Mouse (Mus musculus) heart, embryonic 11.5 days (tissue): ENCODE measurements around the gene Msi2. TPM values are rescaled to one million over a fixed set of nuclear protein-coding genes. Genes with fewer than 3 reads are reported as not detected.

Source experiments
- ATAC-seq: fragments of 200-750 bp; cut with Nextera tagmentation; replicated peaks from 2 replicates; pipeline ENCODE4 v1.8.0; 2017; ENCODE audit warnings: moderate library complexity; ENCODE audit not compliant: insufficient number of reproducible peaks, low FRiP score, low TSS enrichment
- H3K27ac ChIP-seq: fragments of 300-500 bp; sonication (generic); 2 replicates; pipeline ENCODE4 v1.5.1; 2014; ENCODE audit warnings: mild to moderate bottlenecking, low read depth, low read length
- H3K27me3 ChIP-seq: fragments of 300-500 bp; sonication (generic); 2 replicates; pipeline ENCODE4 v1.6.1; 2014; ENCODE audit warnings: mild to moderate bottlenecking, low read length, mixed read lengths; ENCODE audit not compliant: control insufficient read depth, insufficient read depth
- H3K36me3 ChIP-seq: fragments of 300-500 bp; sonication (generic); 2 replicates; pipeline ENCODE4 v1.6.1; 2014; ENCODE audit warnings: mild to moderate bottlenecking, low read length, moderate library complexity, mixed read lengths; ENCODE audit not compliant: control insufficient read depth, insufficient read depth
- H3K4me1 ChIP-seq: fragments of 300-500 bp; sonication (generic); 2 replicates; pipeline ENCODE4 v1.6.1; 2014; ENCODE audit warnings: low read length; ENCODE audit not compliant: control insufficient read depth, insufficient read depth
- H3K4me2 ChIP-seq: fragments of 300-500 bp; sonication (generic); 2 replicates; pipeline ENCODE4 v1.6.1; 2014; ENCODE audit warnings: mild to moderate bottlenecking, moderate library complexity
- H3K4me3 ChIP-seq: fragments of 300-500 bp; sonication (generic); 2 replicates; pipeline ENCODE4 v1.5.1; 2014; ENCODE audit warnings: low read depth, low read length
- H3K9ac ChIP-seq: fragments of 300-500 bp; sonication (generic); 2 replicates; pipeline ENCODE4 v1.6.1; 2014; ENCODE audit warnings: mild to moderate bottlenecking, low read depth, low read length, moderate library complexity
- H3K9me3 ChIP-seq: fragments of 300-500 bp; sonication (generic); replicated peaks from 2 replicates; pipeline ENCODE4 v1.6.1; 2016; ENCODE audit warnings: low read length; ENCODE audit not compliant: control insufficient read depth
- WGBS: fragments of 180-500 bp; shearing (Covaris S2); extraction: QIAGEN DNeasy Blood & Tissue Kit; methylation state at CpG from one replicate; pipeline ENCODE4 v1.1.7; 2014; ENCODE audit not compliant: insufficient replicate concordance; 5-methylcytosine and 5-hydroxymethylcytosine counted together
- polyA plus RNA-seq: library from polyadenylated mRNA; unstranded; fragments of >200 nt; fragmentation: Nextera tagmentation; extraction: Ambion mirVana; gene quantifications from 2 replicates; pipeline ENCODE4 v1.2.1, GENCODE M21; 2014

The Msi2 gene
- polyA plus RNA-seq, 1 experiment from 2014 or later, result 18.4 TPM

DNA sequence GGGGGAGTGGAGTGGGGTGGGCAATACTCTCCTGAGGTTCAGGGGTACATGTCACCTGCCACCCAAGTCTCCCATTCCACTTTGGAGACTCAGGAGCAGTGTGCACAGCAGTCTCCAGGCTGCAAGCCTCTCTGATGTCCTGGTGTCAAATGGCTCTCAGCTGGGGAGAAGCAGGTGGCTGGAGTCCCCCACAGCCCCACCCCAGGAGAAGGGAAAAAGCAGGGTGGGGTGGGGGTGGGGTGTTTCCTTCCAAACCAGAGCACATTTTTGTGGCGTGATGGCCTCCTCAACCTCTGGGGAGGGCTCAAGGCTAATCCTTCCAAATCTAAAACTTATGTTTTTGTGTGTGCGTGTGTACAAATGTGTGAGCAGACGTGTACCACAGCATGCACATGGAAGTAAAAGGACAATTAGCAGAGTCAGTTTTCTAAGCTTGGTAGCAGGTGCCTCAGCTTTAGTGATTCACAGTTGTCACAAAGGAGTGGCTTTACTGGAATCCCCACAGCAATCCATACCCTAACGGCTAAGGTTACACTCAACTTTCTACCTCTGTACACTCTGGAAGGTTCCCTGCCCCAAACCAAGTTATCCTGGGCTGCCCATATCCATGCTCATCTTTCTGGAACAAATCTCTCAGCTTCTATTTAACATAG is 161.1 kb downstream of the Msi2 start:
- H3K9ac ChIP-seq, result no peak overlapping the region
- H3K4me3 ChIP-seq, result no peak overlapping the region
- H3K27me3 ChIP-seq, result no peaks in the 10 kb centered on the region
- H3K27ac ChIP-seq, result peak overlapping the region; percentile 60
- WGBS, result 57% methylated on average over 4 of the region's 4 CpGs
- no peaks in the 10 kb centered on the region for H3K36me3 ChIP-seq
- peaks cover 96% of the 10 kb centered on the region for H3K4me1 ChIP-seq
- no peak overlapping the region for H3K4me2 ChIP-seq
- no peak for ATAC-seq
- no peaks in the 10 kb centered on the region for H3K9me3 ChIP-seq

DNA sequence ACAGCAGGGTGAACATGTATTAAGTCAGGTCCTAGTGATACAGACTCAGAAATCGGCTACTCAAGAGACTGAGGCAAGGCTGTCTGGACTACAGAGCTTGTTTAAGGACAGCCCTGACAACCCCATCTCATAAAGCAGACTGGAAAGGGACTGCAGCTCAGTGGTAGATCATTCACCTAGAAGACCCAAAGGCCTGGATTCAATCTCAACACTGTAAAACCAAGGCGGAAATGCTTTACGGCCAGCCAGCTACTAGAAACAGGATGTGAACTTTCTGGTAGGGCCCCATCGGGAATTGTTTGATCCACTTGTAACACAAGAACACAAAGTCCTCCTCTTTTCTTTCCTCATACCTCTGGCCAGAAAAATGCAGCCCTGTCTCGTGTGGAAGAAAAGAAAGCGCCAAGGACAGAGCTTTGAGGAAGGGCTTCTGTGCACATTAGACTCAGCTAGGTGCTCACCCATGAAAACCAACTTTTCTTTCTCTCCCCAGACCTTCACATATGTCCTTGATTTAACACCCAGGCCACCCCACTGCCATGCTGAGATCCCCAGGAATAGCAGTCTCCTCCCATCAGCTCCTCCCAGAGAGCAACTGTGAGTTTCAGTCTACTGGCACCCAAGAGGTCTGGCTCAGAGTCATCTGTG is 162.3 kb downstream of the Msi2 start:
- H3K4me2 ChIP-seq, result 0 out of 2 replicates have a peak overlapping the region, but pooled peaks have one; percentile 2
- no peak overlapping the region; the same call in 1 of the 2 replicates for H3K9ac ChIP-seq

DNA sequence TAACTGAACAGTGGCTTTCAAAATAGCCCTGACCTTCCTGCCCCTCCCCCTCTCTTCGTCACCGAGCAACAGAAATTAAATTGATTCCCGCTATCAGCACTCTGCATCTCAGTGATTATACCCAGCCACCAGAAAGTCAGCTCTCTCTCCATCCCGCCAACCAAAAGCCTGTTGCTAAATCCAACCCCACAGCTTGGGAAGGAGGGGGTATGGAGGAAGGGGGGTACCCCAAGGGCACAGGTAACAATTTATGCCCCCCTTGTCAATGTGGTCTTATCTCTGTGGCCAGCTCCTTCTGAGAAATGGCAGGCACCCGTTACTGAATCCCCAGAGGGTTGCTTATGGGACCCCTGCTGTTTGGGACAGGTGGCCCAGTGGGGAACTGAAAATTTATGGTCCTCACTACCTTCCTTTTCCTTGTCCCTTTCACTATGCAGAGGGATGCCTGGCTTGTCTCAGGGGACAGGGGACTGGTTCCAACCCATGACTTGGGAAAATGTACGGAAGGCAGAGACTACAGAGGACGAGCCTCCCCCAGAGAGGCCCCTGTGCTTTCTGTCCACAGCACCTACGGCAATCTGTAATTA is 163.0 kb downstream of the Msi2 start:
- WGBS, result 24% methylated on average over 8 of the region's 8 CpGs
- peak overlapping the region; percentile 80 for H3K27ac ChIP-seq
- H3K4me1 ChIP-seq, result peaks cover 96% of the 10 kb centered on the region
- no peaks in the 10 kb centered on the region for H3K36me3 ChIP-seq
- H3K9me3 ChIP-seq, result no peaks in the 10 kb centered on the region
- H3K4me2 ChIP-seq, result peak overlapping the region; percentile 34
- no peak overlapping the region for H3K4me3 ChIP-seq
- ATAC-seq, result no peak
- no peaks in the 10 kb centered on the region for H3K27me3 ChIP-seq
- 0 out of 2 replicates have a peak overlapping the region, but pooled peaks have one; percentile 16 for H3K9ac ChIP-seq

More for the DNA sequence above, 162.3 kb downstream of the Msi2 start:
- 0 out of 2 replicates have a peak, but pooled peaks have one; percentile 27 for ATAC-seq
- Histone ChIP-seq H3K4me1 (peaks cover 96% of the 10 kb centered on the region), H3K27ac (peak overlapping the region; percentile 80), H3K9me3 (no peaks in the 10 kb centered on the region), H3K36me3 (no peaks in the 10 kb centered on the region), H3K4me3 (no peak overlapping the region), H3K27me3 (no peaks in the 10 kb centered on the region)
- WGBS, result 28% methylated on average over 6 of the region's 6 CpGs

DNA sequence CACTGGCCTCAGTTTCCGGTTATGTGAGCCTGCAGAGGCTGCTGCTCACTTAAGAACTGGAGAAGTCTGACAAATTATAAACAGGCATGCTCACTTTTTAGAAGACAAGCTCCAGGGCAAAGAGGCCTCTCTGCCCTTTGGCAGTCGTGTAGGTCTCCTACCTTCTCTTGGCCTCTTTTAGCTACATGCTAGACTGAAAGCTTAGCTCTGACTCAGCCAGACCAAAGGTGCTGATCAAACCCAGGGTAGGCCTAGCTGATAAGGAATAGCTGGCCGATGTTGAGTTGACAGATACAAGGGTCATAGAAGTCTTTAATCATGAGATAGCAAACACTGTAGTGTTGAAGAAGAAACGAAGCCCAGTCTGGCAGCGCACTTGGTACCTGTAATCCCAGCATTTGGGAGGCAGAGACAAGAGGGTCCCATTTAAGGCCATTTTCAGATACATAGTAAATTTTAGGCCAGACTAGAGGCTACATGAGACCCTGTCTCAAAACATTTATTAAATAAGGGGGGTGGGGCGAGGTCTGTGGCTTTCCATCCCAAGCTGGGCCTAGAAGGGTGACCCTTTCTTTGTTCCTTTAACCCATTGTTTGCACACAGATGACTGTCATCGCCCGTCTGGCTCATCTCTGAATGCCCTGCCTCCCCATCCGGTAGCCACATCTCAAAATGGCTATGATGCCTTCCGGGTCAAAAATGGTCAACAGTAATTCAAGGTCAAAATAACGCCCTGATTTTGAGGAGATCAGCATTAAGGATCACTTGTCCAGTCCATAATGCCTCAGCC is 164.6 kb downstream of the Msi2 start:
- Histone ChIP-seq H3K9ac (peak overlapping the region; percentile 54; the same call in 1 of the 2 replicates), H3K4me2 (no peak overlapping the region)

DNA sequence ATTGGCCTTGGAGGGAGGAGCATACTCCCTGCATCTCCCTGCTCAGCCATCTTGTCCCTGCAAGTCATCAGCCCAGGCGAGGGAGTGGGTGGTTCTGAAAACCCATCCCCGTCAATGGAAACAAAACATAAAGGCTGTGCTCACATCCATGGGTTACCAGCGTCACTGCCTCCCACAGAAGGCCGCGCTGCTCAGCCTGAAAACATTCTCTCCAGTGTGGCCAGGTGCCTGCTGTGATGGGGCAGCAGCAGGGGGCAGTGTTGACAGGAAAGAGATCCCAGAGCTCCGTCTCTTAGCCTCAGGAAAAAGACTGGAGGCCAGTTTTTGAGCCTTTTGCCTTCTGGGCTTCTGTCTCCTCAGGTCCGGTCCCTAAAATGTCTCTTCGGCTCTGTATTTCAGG is 165.3 kb downstream of the Msi2 start:
- H3K9me3 ChIP-seq, result no peaks in the 10 kb centered on the region
- peak overlapping the region; percentile 54; the same call in 1 of the 2 replicates for H3K9ac ChIP-seq
- H3K27me3 ChIP-seq, result no peaks in the 10 kb centered on the region
- ATAC-seq, result 0 out of 2 replicates have a peak, but pooled peaks have one; percentile 47
- peaks cover 96% of the 10 kb centered on the region for H3K4me1 ChIP-seq
- no peaks in the 10 kb centered on the region for H3K36me3 ChIP-seq
- 22% methylated on average over 8 of the region's 8 CpGs for WGBS
- H3K27ac ChIP-seq, result peak overlapping the region; percentile 80
- H3K4me2 ChIP-seq, result no peak overlapping the region
- H3K4me3 ChIP-seq, result no peak overlapping the region

More for the DNA sequence above, 164.6 kb downstream of the Msi2 start:
- WGBS, result 47% methylated on average over 11 of the region's 11 CpGs
- H3K27ac ChIP-seq, result peak overlapping the region; percentile 80
- peaks cover 96% of the 10 kb centered on the region for H3K4me1 ChIP-seq
- H3K4me3 ChIP-seq, result no peak overlapping the region
- no peak for ATAC-seq
- no peaks in the 10 kb centered on the region for H3K36me3 ChIP-seq
- H3K27me3 ChIP-seq, result no peaks in the 10 kb centered on the region
- H3K9me3 ChIP-seq, result no peaks in the 10 kb centered on the region

DNA sequence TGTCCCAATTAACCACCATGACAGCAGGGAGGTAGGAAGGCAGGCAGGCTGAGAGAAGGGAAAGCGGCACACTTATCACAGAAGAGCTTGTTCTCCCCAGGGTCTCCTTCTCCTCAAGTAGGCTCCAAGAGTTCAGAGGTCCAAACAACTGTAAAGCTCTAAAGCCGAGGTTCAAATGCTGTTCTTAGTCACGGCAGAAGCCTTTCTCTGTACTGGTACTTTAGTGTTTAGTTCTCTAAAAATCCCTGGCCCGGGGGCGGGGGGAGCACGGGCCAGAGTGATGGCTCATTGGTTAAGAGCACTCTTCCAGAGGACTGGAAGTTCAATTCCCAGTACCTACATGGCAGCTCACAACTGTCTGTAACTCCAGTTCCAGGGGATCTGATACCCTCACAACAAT is 165.9 kb downstream of the Msi2 start:
- Histone ChIP-seq H3K36me3 (no peaks in the 10 kb centered on the region), H3K4me2 (no peak overlapping the region), H3K9me3 (no peaks in the 10 kb centered on the region), H3K4me1 (peaks cover 95% of the 10 kb centered on the region), H3K27ac (no peak overlapping the region), H3K4me3 (no peak overlapping the region), H3K27me3 (no peaks in the 10 kb centered on the region), H3K9ac (no peak overlapping the region)
- no peak for ATAC-seq
- 67% methylated on average over 6 of the region's 6 CpGs for WGBS

DNA sequence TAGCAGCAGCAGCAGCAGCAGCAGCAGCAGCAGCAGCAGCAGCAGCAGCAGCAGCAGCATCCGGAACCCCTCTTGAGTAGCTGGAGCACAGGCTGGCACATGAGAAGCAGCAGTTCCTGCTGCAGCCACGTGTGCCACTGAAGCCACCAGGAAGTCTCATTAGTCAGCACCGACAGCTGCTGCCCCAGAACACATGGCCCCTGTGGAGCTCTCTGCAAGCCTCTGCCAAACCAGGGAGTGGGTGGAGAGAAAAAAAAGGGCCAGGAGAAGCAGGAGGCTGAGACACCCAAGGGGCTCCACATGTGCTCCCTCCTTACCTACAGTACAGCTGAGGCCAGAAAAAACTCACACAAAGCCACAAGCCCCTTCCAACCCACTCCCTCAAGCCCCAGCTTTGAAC is 167.3 kb downstream of the Msi2 start:
- Histone ChIP-seq H3K4me1 (peaks cover 92% of the 10 kb centered on the region), H3K4me2 (no peak overlapping the region), H3K27ac (peak overlapping the region; percentile 76), H3K36me3 (no peaks in the 10 kb centered on the region), H3K4me3 (no peak overlapping the region), H3K27me3 (no peaks in the 10 kb centered on the region), H3K9me3 (no peaks in the 10 kb centered on the region), H3K9ac (peak overlapping the region; percentile 17; the same call in 1 of the 2 replicates)
- WGBS, result 9% methylated on average over 3 of the region's 3 CpGs
- no peak for ATAC-seq
